Mouse (Mus musculus) gastrocnemius, postnatal 4 days (tissue): ENCODE data around the gene Stn1. TPM values are rescaled to one million over a fixed set of nuclear protein-coding genes. Genes with fewer than 3 reads are reported as not detected.

Source experiments
- DNase-seq, 2 experiments: peaks; one replicate each; pipeline ENCODE4 v3.0.0; 2021 to 2022; ENCODE audit warnings: low spot score in 2 of 2, mixed read lengths in 2 of 2
- total RNA-seq, 2 experiments: library from RNA; stranded (reverse); gene quantifications; 2 replicates each; pipeline ENCODE4 v1.2.3; 2021

The Stn1 gene
- total RNA-seq, 2 experiments from 2014 or later, result 19.9 to 23.7 TPM

DNA sequence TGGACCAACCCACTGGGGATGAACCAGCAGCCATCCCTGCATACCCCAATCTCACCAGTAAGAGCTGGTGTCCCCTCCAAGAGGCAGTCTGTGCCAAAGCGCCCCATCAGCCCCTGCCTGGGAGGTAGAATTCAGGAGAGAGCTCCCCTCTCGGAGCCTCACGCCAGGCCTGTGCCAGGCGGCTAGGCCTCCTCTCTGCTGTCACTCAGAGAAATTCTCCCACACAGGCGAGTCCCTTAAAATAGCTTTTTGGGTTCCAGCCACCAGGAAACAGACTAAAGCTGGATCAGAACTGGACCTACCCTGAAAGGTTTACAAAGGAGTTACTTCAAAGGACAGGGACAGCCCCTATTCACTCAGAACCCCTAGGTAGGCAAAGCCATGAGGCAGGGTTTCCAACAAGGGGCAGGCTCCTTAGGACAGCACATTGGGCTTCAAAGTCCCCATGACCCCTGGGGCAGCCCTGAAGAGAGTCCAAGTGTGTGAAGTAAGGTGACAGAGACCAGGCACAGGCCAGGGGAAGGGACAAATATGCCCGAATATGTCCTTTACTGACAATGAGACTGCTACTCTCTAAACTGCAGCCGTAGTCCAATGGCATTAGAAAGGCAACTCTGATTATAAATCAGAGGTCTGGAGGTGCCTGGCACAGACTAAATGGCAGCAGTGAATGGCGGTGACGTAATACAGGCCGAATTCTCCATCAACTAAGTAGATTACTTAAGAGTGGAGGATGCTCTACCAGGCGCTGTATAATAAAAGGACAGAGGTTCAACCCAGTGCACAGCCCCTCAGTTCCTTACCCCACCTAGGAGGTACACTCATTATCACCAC, 82.9 kb downstream of the Stn1 start:
- no peak for DNase-seq

- no peak for DNase-seq
Observed at GRCm38 (mm10) chr19:47453352-47453751, 84.0 kb downstream of the Stn1 start.

DNA sequence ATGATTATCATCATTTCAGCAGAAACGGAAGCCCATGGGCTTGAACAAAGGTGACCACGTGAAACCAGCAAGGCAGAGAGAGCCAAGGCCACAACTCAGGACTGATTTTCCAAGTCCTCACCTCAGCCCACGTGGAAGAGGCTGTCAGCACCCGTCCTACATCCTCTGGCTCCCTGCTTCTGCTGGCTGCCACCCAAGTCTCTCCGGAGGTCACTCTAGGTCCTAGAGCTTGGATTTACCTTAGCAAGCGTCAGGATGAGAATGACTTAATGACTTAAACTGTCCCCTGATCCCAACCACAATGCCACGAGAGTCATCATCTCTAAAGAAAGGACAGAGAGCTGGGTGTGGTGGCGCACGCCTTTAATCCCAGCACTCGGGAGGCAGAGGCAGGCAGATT, 84.6 kb downstream of the Stn1 start:
- no peak for DNase-seq

- DNase-seq, result no peak
Observed at GRCm38 (mm10) chr19:47452211-47452610, 85.1 kb downstream of the Stn1 start.

GRCm38 (mm10) chr19:47451476-47452113, 85.7 kb downstream of the Stn1 start:
- DNase-seq, result no peak

Other genes with a start within 250 kb of the Stn1 start
- 100 to 1,000 TPM; 124 to 134 TPM for gene Sh3pxd2a, start 73.1 kb downstream of the Stn1 start, total RNA-seq
- gene Slk, start 42.2 kb upstream of the Stn1 start, total RNA-seq, result 10 to 100 TPM; 47.5 to 58.6 TPM
- gene Col17a1, start 154.6 kb upstream of the Stn1 start, total RNA-seq, result 1 to 10 TPM; 1.4 to 2.3 TPM
- 100 to 1,000 TPM; 116 to 127 TPM for gene Sfr1, start 194.2 kb upstream of the Stn1 start, total RNA-seq